In genomic region chr16:94931343-94932301, GRCm38 (mm10) we compare ENCODE assay signal across 8 mouse cellular contexts.
DNase-seq lines count a peak whose midpoint lies in the region; ATAC-seq and TF ChIP-seq lines count a peak whose summit lies in the region.

No protein-coding gene starts in this region.

- H3K9ac ChIP-seq in intestine, embryonic 14.5 days (ENCODE audit: low read length) = no peak overlapping the region
- H3K9ac ChIP-seq in intestine, embryonic 16.5 days (ENCODE audit: low read depth, low read length) = no peak overlapping the region

- H3K4me2 ChIP-seq in intestine, embryonic 14.5 days (ENCODE audit: low read length) = peak overlapping the region; percentile 26
- no peak overlapping the region for H3K4me2 ChIP-seq in intestine, embryonic 16.5 days (ENCODE audit: low read depth, low read length)

- no peaks in the 10 kb centered on the region for H3K9me3 ChIP-seq in intestine, embryonic 14.5 days (ENCODE audit: control insufficient read depth, low read length)
- H3K9me3 ChIP-seq in intestine, embryonic 16.5 days (ENCODE audit: control insufficient read depth, low read length) = no peaks in the 10 kb centered on the region

- intact Hi-C loops in heart, postnatal 10 days (cut with DNase I) = no loop called here
- intact Hi-C loops in left cerebral cortex, postnatal 36 days (cut with DNase I) = loop anchor here (1.0 to 5.0 kb wide), 3 partner anchors 49 to 114 kb away; partner anchors contain the start of gene Kcnj6
- intact Hi-C loops in gastrocnemius, postnatal 14 days (cut with DNase I; ENCODE audit: low total_unique reads) = no loop called here

- no peak for TF ChIP-seq POLR2A in cortical plate, adult 2 months (IDR thresholded peaks at IDR 0.05; ENCODE audit: extremely low read depth, insufficient read depth, low read length)

- 0 out of 2 replicates have a peak, but pooled peaks cover 2% of the 10 kb centered on the region for H3K27me3 ChIP-seq in intestine, embryonic 14.5 days (replicated peaks; ENCODE audit: control insufficient read depth, insufficient read depth, low read length)
- no peaks in the 10 kb centered on the region for H3K27me3 ChIP-seq in intestine, embryonic 16.5 days (replicated peaks; ENCODE audit: control insufficient read depth, insufficient read depth, low read length)

- no peak for ATAC-seq in intestine, embryonic 14.5 days (replicated peaks; ENCODE audit: low FRiP score, low TSS enrichment, low read depth)
- no peak for ATAC-seq in intestine, embryonic 16.5 days

- peak; percentile 55 for DNase-seq in intestine, embryonic 14.5 days (ENCODE audit: low spot score)
- peak; percentile 6 to 7 for DNase-seq in heart, postnatal 10 days
- DNase-seq in left cerebral cortex, postnatal 36 days (ENCODE audit: low spot score in 2 of 2) = peak; percentile 76 to 83
- peak; percentile 67 to 81 for DNase-seq in right cerebral cortex, postnatal 36 days (ENCODE audit: low spot score in 2 of 2)
- no peak for DNase-seq in gastrocnemius, postnatal 25 days
- no peak for DNase-seq in gastrocnemius, postnatal 14 days

- H3K36me3 ChIP-seq in intestine, embryonic 14.5 days (ENCODE audit: control insufficient read depth, insufficient read depth, low read length) = no peaks in the 10 kb centered on the region
- no peaks in the 10 kb centered on the region for H3K36me3 ChIP-seq in intestine, embryonic 16.5 days (ENCODE audit: control insufficient read depth, insufficient read depth, low read length)

- peaks cover 10% of the 10 kb centered on the region; the same call in 1 of the 2 replicates for H3K4me1 ChIP-seq in intestine, embryonic 14.5 days (replicated peaks; ENCODE audit: control insufficient read depth, insufficient read depth, low read length)
- H3K4me1 ChIP-seq in intestine, embryonic 16.5 days (ENCODE audit: control insufficient read depth, insufficient read depth, low read length) = peaks cover 4% of the 10 kb centered on the region; the same call in 1 of the 2 replicates
- peaks cover 15% of the 10 kb centered on the region for H3K4me1 ChIP-seq in cortical plate, adult 2 months (ENCODE audit: control insufficient read depth, insufficient read depth, low read length)

- WGBS in intestine, embryonic 14.5 days = 5% methylated on average over 21 of the region's 21 CpGs
- 7% methylated on average over 21 of the region's 21 CpGs for WGBS in intestine, embryonic 16.5 days

- no peak overlapping the region for H3K27ac ChIP-seq in intestine, embryonic 14.5 days (ENCODE audit: low read depth)
- no peak overlapping the region for H3K27ac ChIP-seq in intestine, embryonic 16.5 days (ENCODE audit: low read length)
- H3K27ac ChIP-seq in cortical plate, adult 2 months (ENCODE audit: insufficient read depth, low read length) = peak overlapping the region; percentile 86

- no peak overlapping the region for H3K4me3 ChIP-seq in intestine, embryonic 14.5 days (ENCODE audit: low read depth, low read length)
- H3K4me3 ChIP-seq in intestine, embryonic 16.5 days (ENCODE audit: low read length) = no peak overlapping the region
- H3K4me3 ChIP-seq in cortical plate, adult 2 months (ENCODE audit: insufficient read depth, low read length) = no peak overlapping the region

- TF ChIP-seq CTCF in cortical plate, adult 2 months (IDR thresholded peaks at IDR 0.05; ENCODE audit: extremely low read depth, insufficient read depth, low read length) = no peak

Comparison
In these comparisons a context has a peak if more than half of its experiments do, and no peak if none do; other contexts are left out.
1. DNase-seq: peak in intestine, embryonic 14.5 days (single experiment), heart, postnatal 10 days (2 of 2), left cerebral cortex, postnatal 36 days (2 of 2) and right cerebral cortex, postnatal 36 days (2 of 2); none in gastrocnemius, postnatal 25 days (single experiment) and gastrocnemius, postnatal 14 days (single experiment).